Mouse (Mus musculus): Measurements from ENCODE around the gene Gipc3. TPM values are rescaled to one million over a fixed set of nuclear protein-coding genes. Genes with fewer than 3 reads are reported as not detected.

Gipc3 gene
- polyA plus RNA-seq, 1 experiment from 2014 or later, result not detected

GRCm38 (mm10) chr10:81365073-81365472 lies 22.0 kb upstream of the Gipc3 start:
- Histone ChIP-seq H3K27me3 (ENCODE audit: control insufficient read depth, insufficient read depth, low read length) (no peaks in the 10 kb centered on the region; the same call in 1 of the 2 replicates), H3K4me3 (ENCODE audit: low read depth, low read length) (0 out of 2 replicates have a peak overlapping the region, but pooled peaks have one; percentile 29), H3K27ac (ENCODE audit: low read length) (0 out of 2 replicates have a peak overlapping the region, but pooled peaks have one; percentile 10), H3K4me1 (ENCODE audit: control insufficient read depth, insufficient read depth, low read length) (peaks cover 23% of the 10 kb centered on the region; the same call in 1 of the 2 replicates), H3K9ac (replicated peaks; ENCODE audit: low read depth, low read length) (0 out of 2 replicates have a peak overlapping the region, but pooled peaks have one; percentile 25), H3K9me3 (ENCODE audit: control insufficient read depth, low read depth, low read length) (no peaks in the 10 kb centered on the region), H3K36me3 (ENCODE audit: control insufficient read depth, insufficient read depth, low read length) (peaks cover 40% of the 10 kb centered on the region), H3K4me2 (replicated peaks; ENCODE audit: low read depth, low read length) (no peak overlapping the region)
- 43% methylated on average over 4 of the region's 4 CpGs for WGBS
- ATAC-seq (ENCODE audit: insufficient number of reproducible peaks, insufficient read depth, low FRiP score, low read depth), result no peak; the same call in none of the 2 replicates

GRCm38 (mm10) chr10:81364666-81365065 lies 21.6 kb upstream of the Gipc3 start:
- Histone ChIP-seq H3K4me1 (ENCODE audit: control insufficient read depth, insufficient read depth, low read length) (peaks cover 23% of the 10 kb centered on the region; the same call in 1 of the 2 replicates), H3K4me2 (replicated peaks; ENCODE audit: low read depth, low read length) (peak overlapping the region; percentile 62), H3K9me3 (ENCODE audit: control insufficient read depth, low read depth, low read length) (no peaks in the 10 kb centered on the region), H3K9ac (replicated peaks; ENCODE audit: low read depth, low read length) (peak overlapping the region; percentile 25; the same call in 1 of the 2 replicates), H3K36me3 (ENCODE audit: control insufficient read depth, insufficient read depth, low read length) (peaks cover 36% of the 10 kb centered on the region), H3K4me3 (ENCODE audit: low read depth, low read length) (peak overlapping the region; percentile 29; the same call in 1 of the 2 replicates), H3K27ac (ENCODE audit: low read length) (0 out of 2 replicates have a peak overlapping the region, but pooled peaks have one; percentile 10), H3K27me3 (ENCODE audit: control insufficient read depth, insufficient read depth, low read length) (no peaks in the 10 kb centered on the region; the same call in 1 of the 2 replicates)
- 16% methylated on average over 28 of the region's 28 CpGs for WGBS
- no peak; the same call in 1 of the 2 replicates for ATAC-seq (ENCODE audit: insufficient number of reproducible peaks, insufficient read depth, low FRiP score, low read depth)

- ATAC-seq (ENCODE audit: insufficient number of reproducible peaks, insufficient read depth, low FRiP score, low read depth), result 0 out of 2 replicates have a peak, but pooled peaks have one; percentile 2
- Histone ChIP-seq H3K27ac (ENCODE audit: low read length) (no peak overlapping the region), H3K9ac (replicated peaks; ENCODE audit: low read depth, low read length) (peak overlapping the region; percentile 25; the same call in 1 of the 2 replicates), H3K4me1 (ENCODE audit: control insufficient read depth, insufficient read depth, low read length) (peaks cover 23% of the 10 kb centered on the region; the same call in 1 of the 2 replicates), H3K36me3 (ENCODE audit: control insufficient read depth, insufficient read depth, low read length) (peaks cover 26% of the 10 kb centered on the region), H3K4me3 (ENCODE audit: low read depth, low read length) (peak overlapping the region; percentile 29), H3K9me3 (ENCODE audit: control insufficient read depth, low read depth, low read length) (no peaks in the 10 kb centered on the region), H3K27me3 (ENCODE audit: control insufficient read depth, insufficient read depth, low read length) (no peaks in the 10 kb centered on the region; the same call in 1 of the 2 replicates), H3K4me2 (replicated peaks; ENCODE audit: low read depth, low read length) (peak overlapping the region; percentile 62)
- 16% methylated on average over 52 of the region's 54 CpGs for WGBS
Measured at GRCm38 (mm10) chr10:81363436-81364346, 20.6 kb upstream of the Gipc3 start.

DNA sequence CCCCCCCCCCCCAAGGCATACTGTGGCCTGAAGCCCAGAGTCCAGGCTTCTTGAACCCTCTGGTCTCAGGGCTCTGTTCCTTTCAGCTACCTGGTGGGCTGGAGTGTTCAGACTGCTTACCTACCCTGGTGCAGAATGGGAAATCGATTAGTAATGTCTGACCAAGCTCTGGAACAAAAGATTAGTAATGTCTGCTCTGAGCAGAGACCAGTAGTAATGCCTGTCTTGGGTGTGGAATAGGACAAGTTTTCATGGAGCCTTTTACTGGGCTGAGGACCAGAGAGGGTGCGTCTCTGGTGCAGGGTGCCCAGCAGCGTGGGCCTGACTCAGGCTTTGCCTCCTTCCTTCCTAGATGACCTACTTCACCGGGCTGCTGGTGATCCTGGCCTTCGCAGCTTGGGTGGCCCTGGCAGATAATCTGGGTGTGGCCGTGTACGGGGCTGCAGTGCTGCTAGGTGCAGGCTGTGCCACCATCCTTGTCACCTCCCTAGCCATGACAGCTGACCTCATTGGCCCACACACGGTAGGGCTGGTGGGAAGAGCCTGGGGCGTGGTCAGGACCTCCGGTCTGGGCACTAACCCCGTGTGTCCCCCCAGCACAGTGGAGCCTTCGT lies 19.4 kb upstream of the Gipc3 start:
- Histone ChIP-seq H3K27ac (ENCODE audit: low read length) (no peak overlapping the region), H3K36me3 (ENCODE audit: control insufficient read depth, insufficient read depth, low read length) (peaks cover 14% of the 10 kb centered on the region), H3K9me3 (ENCODE audit: control insufficient read depth, low read depth, low read length) (no peaks in the 10 kb centered on the region), H3K9ac (replicated peaks; ENCODE audit: low read depth, low read length) (no peak overlapping the region), H3K4me2 (replicated peaks; ENCODE audit: low read depth, low read length) (no peak overlapping the region), H3K27me3 (ENCODE audit: control insufficient read depth, insufficient read depth, low read length) (no peaks in the 10 kb centered on the region; the same call in 1 of the 2 replicates), H3K4me3 (ENCODE audit: low read depth, low read length) (no peak overlapping the region), H3K4me1 (ENCODE audit: control insufficient read depth, insufficient read depth, low read length) (peaks cover 31% of the 10 kb centered on the region)
- WGBS, result 62% methylated on average over 12 of the region's 12 CpGs
- peak; percentile 7; the same call in 1 of the 2 replicates for ATAC-seq (ENCODE audit: insufficient number of reproducible peaks, insufficient read depth, low FRiP score, low read depth)

GRCm38 (mm10) chr10:81360721-81361120 lies 17.7 kb upstream of the Gipc3 start:
- WGBS, result 55% methylated on average over 8 of the region's 8 CpGs
- Histone ChIP-seq H3K27ac (ENCODE audit: low read length) (no peak overlapping the region), H3K27me3 (ENCODE audit: control insufficient read depth, insufficient read depth, low read length) (no peaks in the 10 kb centered on the region; the same call in 1 of the 2 replicates), H3K9ac (replicated peaks; ENCODE audit: low read depth, low read length) (no peak overlapping the region), H3K4me3 (ENCODE audit: low read depth, low read length) (no peak overlapping the region), H3K4me1 (ENCODE audit: control insufficient read depth, insufficient read depth, low read length) (peaks cover 34% of the 10 kb centered on the region), H3K36me3 (ENCODE audit: control insufficient read depth, insufficient read depth, low read length) (no peaks in the 10 kb centered on the region), H3K4me2 (replicated peaks; ENCODE audit: low read depth, low read length) (no peak overlapping the region), H3K9me3 (ENCODE audit: control insufficient read depth, low read depth, low read length) (no peaks in the 10 kb centered on the region)
- ATAC-seq (ENCODE audit: insufficient number of reproducible peaks, insufficient read depth, low FRiP score, low read depth), result no peak; the same call in 1 of the 2 replicates

GRCm38 (mm10) chr10:81358841-81359240 lies 15.8 kb upstream of the Gipc3 start:
- no peak overlapping the region for H3K9ac ChIP-seq (replicated peaks; ENCODE audit: low read depth, low read length)
- H3K4me2 ChIP-seq (replicated peaks; ENCODE audit: low read depth, low read length), result peak overlapping the region; percentile 96
- 55% methylated on average over 1 of the region's 1 CpGs for WGBS
- no peaks in the 10 kb centered on the region for H3K36me3 ChIP-seq (ENCODE audit: control insufficient read depth, insufficient read depth, low read length)
- H3K4me3 ChIP-seq (ENCODE audit: low read depth, low read length), result no peak overlapping the region
- no peaks in the 10 kb centered on the region for H3K9me3 ChIP-seq (ENCODE audit: control insufficient read depth, low read depth, low read length)
- peaks cover 20% of the 10 kb centered on the region for H3K4me1 ChIP-seq (ENCODE audit: control insufficient read depth, insufficient read depth, low read length)
- H3K27me3 ChIP-seq (ENCODE audit: control insufficient read depth, insufficient read depth, low read length), result no peaks in the 10 kb centered on the region; the same call in 1 of the 2 replicates
- no peak for ATAC-seq (ENCODE audit: insufficient number of reproducible peaks, insufficient read depth, low FRiP score, low read depth)
- H3K27ac ChIP-seq (ENCODE audit: low read length), result no peak overlapping the region

DNA sequence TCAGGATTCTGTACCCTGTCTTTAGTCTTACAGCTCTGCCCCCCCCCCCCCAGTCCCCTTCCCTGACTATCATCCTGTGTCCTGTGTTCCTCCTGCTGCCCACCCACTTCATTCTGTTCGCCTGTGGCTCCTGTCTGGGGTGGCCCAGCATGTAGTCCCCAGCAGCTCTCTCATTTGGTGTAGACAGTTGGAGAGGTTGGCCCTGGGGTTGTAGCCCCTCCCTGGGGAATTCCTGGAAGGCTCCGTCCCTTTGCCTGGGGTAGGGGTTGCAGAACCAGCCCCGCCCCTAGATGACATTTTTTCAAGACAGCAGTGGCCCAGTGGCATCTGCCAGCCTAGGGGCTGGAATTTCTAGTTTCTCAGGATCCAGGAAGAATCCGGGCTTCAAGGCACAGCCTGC lies 15.1 kb upstream of the Gipc3 start:
- no peaks in the 10 kb centered on the region for H3K9me3 ChIP-seq (ENCODE audit: control insufficient read depth, low read depth, low read length)
- H3K27me3 ChIP-seq (ENCODE audit: control insufficient read depth, insufficient read depth, low read length), result no peaks in the 10 kb centered on the region; the same call in 1 of the 2 replicates
- H3K9ac ChIP-seq (replicated peaks; ENCODE audit: low read depth, low read length), result 0 out of 2 replicates have a peak overlapping the region, but pooled peaks have one; percentile 62
- WGBS, result 28% methylated on average over 4 of the region's 4 CpGs
- peak overlapping the region; percentile 96 for H3K4me2 ChIP-seq (replicated peaks; ENCODE audit: low read depth, low read length)
- H3K27ac ChIP-seq (ENCODE audit: low read length), result no peak overlapping the region
- no peak for ATAC-seq (ENCODE audit: insufficient number of reproducible peaks, insufficient read depth, low FRiP score, low read depth)
- no peaks in the 10 kb centered on the region for H3K36me3 ChIP-seq (ENCODE audit: control insufficient read depth, insufficient read depth, low read length)
- peaks cover 14% of the 10 kb centered on the region for H3K4me1 ChIP-seq (ENCODE audit: control insufficient read depth, insufficient read depth, low read length)
- H3K4me3 ChIP-seq (ENCODE audit: low read depth, low read length), result peak overlapping the region; percentile 65
